Mouse (Mus musculus): Measurements from ENCODE around the gene Rabl3. TPM values are rescaled to one million over a fixed set of nuclear protein-coding genes. Genes with fewer than 3 reads are reported as not detected.

The Rabl3 gene
- polyA plus RNA-seq, 1 experiment from 2014 or later, result 25.3 TPM

GRCm38 (mm10) chr16:37520190-37521040 is 19.3 kb upstream of the Rabl3 start:
- Histone ChIP-seq H3K4me1 (replicated peaks) (no peaks in the 10 kb centered on the region), H3K9me3 (peaks cover 8% of the 10 kb centered on the region; the same call in 1 of the 2 replicates), H3K36me3 (peaks cover 61% of the 10 kb centered on the region), H3K27ac (no peak overlapping the region), H3K4me3 (replicated peaks) (no peak overlapping the region), H3K27me3 (no peaks in the 10 kb centered on the region), H3K4me2 (replicated peaks) (no peak overlapping the region), H3K9ac (replicated peaks) (no peak overlapping the region)
- no peak for ATAC-seq
- WGBS, result 95% methylated on average over 2 of the region's 2 CpGs

- Histone ChIP-seq H3K4me2 (replicated peaks) (no peak overlapping the region), H3K27ac (no peak overlapping the region), H3K4me1 (replicated peaks) (peaks cover 4% of the 10 kb centered on the region; the same call in 1 of the 2 replicates), H3K27me3 (no peaks in the 10 kb centered on the region), H3K9ac (replicated peaks) (no peak overlapping the region), H3K4me3 (replicated peaks) (no peak overlapping the region), H3K36me3 (peaks cover 55% of the 10 kb centered on the region), H3K9me3 (peaks cover 8% of the 10 kb centered on the region; the same call in 1 of the 2 replicates)
- 91% methylated on average over 7 of the region's 7 CpGs for WGBS
- no peak for ATAC-seq
These were observed 17.5 kb upstream of the Rabl3 start for GRCm38 (mm10) chr16:37522100-37522697.

DNA sequence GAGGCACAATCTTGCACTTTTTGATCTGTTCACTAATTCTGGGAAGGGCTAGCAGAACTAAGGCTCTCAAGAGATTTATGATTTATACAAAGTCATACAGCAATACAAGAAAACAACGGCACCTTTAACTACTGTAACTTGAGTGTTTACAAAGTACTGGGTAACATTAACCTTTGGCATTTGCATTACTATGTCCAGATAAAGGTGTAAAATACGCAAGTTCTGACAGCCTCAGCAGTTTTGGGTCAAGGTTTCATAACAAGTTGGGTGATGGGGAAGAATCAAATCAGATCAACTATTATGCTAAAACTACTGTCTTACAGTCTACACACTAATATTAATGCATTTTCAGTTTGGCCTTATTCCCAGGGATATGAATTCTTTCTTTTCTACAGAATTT is 14.6 kb upstream of the Rabl3 start:
- Histone ChIP-seq H3K9me3 (peaks cover 8% of the 10 kb centered on the region; the same call in 1 of the 2 replicates), H3K4me3 (replicated peaks) (no peak overlapping the region), H3K36me3 (peaks cover 37% of the 10 kb centered on the region), H3K4me1 (replicated peaks) (peaks cover 14% of the 10 kb centered on the region), H3K4me2 (replicated peaks) (no peak overlapping the region), H3K27ac (no peak overlapping the region), H3K9ac (replicated peaks) (no peak overlapping the region), H3K27me3 (no peaks in the 10 kb centered on the region)
- 96% methylated on average over 2 of the region's 2 CpGs for WGBS
- no peak for ATAC-seq

- ATAC-seq, result no peak
- no peak overlapping the region for H3K4me3 ChIP-seq (replicated peaks)
- H3K4me2 ChIP-seq (replicated peaks), result no peak overlapping the region
- WGBS, result 91% methylated on average over 3 of the region's 3 CpGs
- H3K27ac ChIP-seq, result no peak overlapping the region
- H3K9ac ChIP-seq (replicated peaks), result no peak overlapping the region
- H3K4me1 ChIP-seq (replicated peaks), result peaks cover 16% of the 10 kb centered on the region
- peaks cover 8% of the 10 kb centered on the region; the same call in 1 of the 2 replicates for H3K9me3 ChIP-seq
- H3K27me3 ChIP-seq, result no peaks in the 10 kb centered on the region
- peaks cover 26% of the 10 kb centered on the region for H3K36me3 ChIP-seq
These were observed 12.9 kb upstream of the Rabl3 start for GRCm38 (mm10) chr16:37526688-37527223.

DNA sequence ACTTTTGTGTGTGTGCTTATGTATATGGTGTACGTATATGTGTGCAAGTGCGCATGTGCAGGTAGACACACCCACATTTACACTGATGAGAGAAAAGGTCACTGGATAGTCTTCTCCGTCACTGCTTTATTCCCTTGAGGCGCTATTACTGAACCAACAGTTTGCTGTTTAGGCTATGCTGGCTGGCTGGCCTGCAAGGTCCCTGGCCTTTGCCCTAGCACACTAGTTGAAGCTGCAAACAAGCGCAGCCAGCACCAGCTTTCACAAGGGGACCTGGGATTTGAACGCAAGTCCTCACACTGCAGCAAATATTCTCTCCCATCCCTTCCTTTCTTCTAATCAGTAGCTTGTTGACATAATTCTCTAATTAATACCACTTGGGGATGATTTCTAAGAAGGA is 9.5 kb upstream of the Rabl3 start:
- no peaks in the 10 kb centered on the region for H3K9me3 ChIP-seq
- peaks cover 36% of the 10 kb centered on the region for H3K4me1 ChIP-seq (replicated peaks)
- 86% methylated on average over 6 of the region's 6 CpGs for WGBS
- H3K27me3 ChIP-seq, result no peaks in the 10 kb centered on the region
- no peak overlapping the region for H3K27ac ChIP-seq
- H3K36me3 ChIP-seq, result peaks cover 16% of the 10 kb centered on the region
- H3K4me3 ChIP-seq (replicated peaks), result no peak overlapping the region
- H3K9ac ChIP-seq (replicated peaks), result no peak overlapping the region
- no peak overlapping the region for H3K4me2 ChIP-seq (replicated peaks)
- no peak for ATAC-seq

GRCm38 (mm10) chr16:37532046-37532445 is 7.6 kb upstream of the Rabl3 start:
- 95% methylated on average over 1 of the region's 1 CpGs for WGBS
- Histone ChIP-seq H3K36me3 (peaks cover 21% of the 10 kb centered on the region), H3K4me1 (replicated peaks) (peaks cover 43% of the 10 kb centered on the region), H3K4me2 (replicated peaks) (no peak overlapping the region), H3K9me3 (no peaks in the 10 kb centered on the region), H3K9ac (replicated peaks) (no peak overlapping the region), H3K4me3 (replicated peaks) (no peak overlapping the region), H3K27me3 (no peaks in the 10 kb centered on the region), H3K27ac (no peak overlapping the region)
- no peak for ATAC-seq

DNA sequence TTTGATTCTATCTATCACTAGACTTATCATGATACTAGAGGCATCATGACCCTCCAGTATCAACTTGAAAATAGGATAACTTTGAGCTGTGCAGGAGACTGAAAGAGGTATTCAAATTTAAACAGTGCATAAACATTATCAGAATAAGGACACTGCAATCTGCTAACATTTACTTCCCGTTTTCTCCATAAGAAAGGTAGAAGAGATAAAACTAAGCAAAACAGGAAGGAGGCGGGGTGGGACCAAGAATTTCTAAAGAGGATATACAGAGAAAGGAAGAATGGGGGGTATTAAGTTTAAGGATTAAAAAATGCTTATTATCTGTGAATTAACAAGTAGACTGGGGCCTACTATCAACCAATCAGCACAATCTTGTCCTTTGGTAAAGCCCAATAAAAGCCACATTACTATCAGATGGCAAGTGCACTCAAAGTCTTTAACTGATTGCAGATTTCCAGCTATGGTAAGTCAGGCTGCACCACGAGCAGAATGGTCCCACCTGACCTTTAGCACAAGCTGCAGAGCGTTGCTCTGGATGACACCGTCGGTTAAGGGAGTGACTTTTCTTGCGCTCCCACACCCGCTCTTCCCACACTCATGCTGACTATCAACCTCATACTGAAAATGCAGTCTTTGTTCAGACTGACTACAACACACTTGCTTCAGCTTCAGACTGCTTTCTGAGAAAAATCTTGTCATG is 6.2 kb upstream of the Rabl3 start:
- no peak overlapping the region for H3K27ac ChIP-seq
- H3K27me3 ChIP-seq, result no peaks in the 10 kb centered on the region
- H3K36me3 ChIP-seq, result peaks cover 21% of the 10 kb centered on the region
- no peak overlapping the region for H3K9ac ChIP-seq (replicated peaks)
- H3K4me2 ChIP-seq (replicated peaks), result no peak overlapping the region
- peaks cover 46% of the 10 kb centered on the region for H3K4me1 ChIP-seq (replicated peaks)
- no peaks in the 10 kb centered on the region for H3K9me3 ChIP-seq
- 93% methylated on average over 8 of the region's 8 CpGs for WGBS
- no peak overlapping the region for H3K4me3 ChIP-seq (replicated peaks)
- no peak for ATAC-seq

- Histone ChIP-seq H3K36me3 (peaks cover 16% of the 10 kb centered on the region), H3K9me3 (no peaks in the 10 kb centered on the region), H3K4me1 (replicated peaks) (peaks cover 39% of the 10 kb centered on the region), H3K27me3 (no peaks in the 10 kb centered on the region), H3K27ac (peak overlapping the region; percentile 87), H3K4me2 (replicated peaks) (peak overlapping the region; percentile 75), H3K4me3 (replicated peaks) (peak overlapping the region; percentile 83), H3K9ac (replicated peaks) (peak overlapping the region; percentile 95)
- WGBS, result under 1% methylated on average over 22 of the region's 22 CpGs
- peak; percentile 75 for ATAC-seq
These were observed 460 bp upstream of the Rabl3 start for GRCm38 (mm10) chr16:37539240-37539610.

GRCm38 (mm10) chr16:37540776-37541175 is 1.1 kb downstream of the Rabl3 start:
- H3K4me3 ChIP-seq (replicated peaks), result peak overlapping the region; percentile 83
- 85% methylated on average over 6 of the region's 6 CpGs for WGBS

DNA sequence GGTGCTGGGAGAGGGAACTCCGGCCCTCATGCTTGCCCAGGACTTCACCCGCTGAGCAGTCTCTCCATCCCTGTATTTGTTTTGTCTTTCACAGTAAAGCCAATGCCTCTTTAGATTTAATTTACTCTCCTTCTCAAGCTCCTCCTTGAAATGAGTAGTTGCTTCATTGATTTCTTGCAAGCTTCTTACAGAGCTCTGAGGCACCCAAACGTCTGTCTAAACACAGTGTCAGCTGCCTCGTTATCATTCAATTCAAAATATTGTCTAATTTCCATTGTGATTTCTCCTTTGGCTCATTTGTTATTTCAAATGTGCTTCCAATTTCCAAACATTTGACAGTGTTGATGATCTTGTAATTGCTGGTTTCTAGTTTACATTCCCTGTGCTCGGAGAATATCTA is 6.6 kb downstream of the Rabl3 start:
- WGBS, result 68% methylated on average over 5 of the region's 5 CpGs
- Histone ChIP-seq H3K9ac (replicated peaks) (no peak overlapping the region), H3K4me2 (replicated peaks) (no peak overlapping the region), H3K4me3 (replicated peaks) (no peak overlapping the region), H3K27ac (no peak overlapping the region), H3K4me1 (replicated peaks) (peaks cover 16% of the 10 kb centered on the region), H3K27me3 (no peaks in the 10 kb centered on the region), H3K9me3 (no peaks in the 10 kb centered on the region), H3K36me3 (peaks cover 10% of the 10 kb centered on the region)
- ATAC-seq, result no peak

More at GRCm38 (mm10) chr16:37540776-37541175, 1.1 kb downstream of the Rabl3 start:
- no peak overlapping the region for H3K9ac ChIP-seq (replicated peaks)
- no peaks in the 10 kb centered on the region for H3K9me3 ChIP-seq
- peaks cover 10% of the 10 kb centered on the region for H3K36me3 ChIP-seq
- no peak for ATAC-seq
- H3K4me2 ChIP-seq (replicated peaks), result peak overlapping the region; percentile 64
- no peaks in the 10 kb centered on the region for H3K27me3 ChIP-seq
- H3K27ac ChIP-seq, result no peak overlapping the region
- H3K4me1 ChIP-seq (replicated peaks), result peaks cover 32% of the 10 kb centered on the region

GRCm38 (mm10) chr16:37550266-37550665 is 10.6 kb downstream of the Rabl3 start:
- 60% methylated on average over 3 of the region's 3 CpGs for WGBS
- H3K27me3 ChIP-seq, result no peaks in the 10 kb centered on the region
- no peaks in the 10 kb centered on the region for H3K9me3 ChIP-seq
- ATAC-seq, result no peak
- peaks cover 16% of the 10 kb centered on the region for H3K4me1 ChIP-seq (replicated peaks)
- H3K36me3 ChIP-seq, result no peaks in the 10 kb centered on the region
- no peak overlapping the region for H3K9ac ChIP-seq (replicated peaks)
- no peak overlapping the region for H3K4me2 ChIP-seq (replicated peaks)
- no peak overlapping the region for H3K4me3 ChIP-seq (replicated peaks)
- no peak overlapping the region for H3K27ac ChIP-seq

DNA sequence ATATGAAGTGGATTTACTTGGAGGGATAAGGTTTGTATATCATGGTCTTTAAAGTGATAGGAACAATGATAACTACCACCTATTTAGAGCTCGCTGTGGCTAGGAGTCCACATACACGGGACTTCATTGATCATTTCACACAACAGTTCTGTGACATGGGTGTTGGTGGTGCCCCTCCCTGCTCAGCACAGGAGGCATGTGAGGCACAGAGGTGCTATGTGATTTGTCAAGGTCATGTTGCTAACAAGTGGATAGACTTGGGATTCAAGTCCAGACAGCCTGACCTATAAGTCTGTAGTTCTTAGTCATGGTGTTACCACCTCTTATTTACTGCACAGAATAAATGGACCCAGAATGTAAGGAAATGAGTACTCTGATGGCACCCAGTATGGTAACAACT is 11.3 kb downstream of the Rabl3 start:
- 87% methylated on average over 2 of the region's 2 CpGs for WGBS
- no peak overlapping the region for H3K4me2 ChIP-seq (replicated peaks)
- no peaks in the 10 kb centered on the region for H3K9me3 ChIP-seq
- H3K4me1 ChIP-seq (replicated peaks), result peaks cover 16% of the 10 kb centered on the region
- no peak overlapping the region for H3K9ac ChIP-seq (replicated peaks)
- H3K27me3 ChIP-seq, result no peaks in the 10 kb centered on the region
- no peak for ATAC-seq
- H3K27ac ChIP-seq, result no peak overlapping the region
- H3K36me3 ChIP-seq, result no peaks in the 10 kb centered on the region
- no peak overlapping the region for H3K4me3 ChIP-seq (replicated peaks)
